Mouse (Mus musculus): ENCODE measurements at regions not wholly inside any gene's neighbourhood (a gene's known extent, or its start where the extent isn't known, plus 50 kb on each side); places are given as distances from the start of the nearest gene placed in this dataset.

GRCm38 (mm10) chr8:8938536-8938935, 248.2 kb upstream of the Arglu1 start:
- TF ChIP-seq CTCF (IDR thresholded peaks at IDR 0.05) = no peak
- no peak for DNase-seq (ENCODE audit: extremely low spot score in 1 of 2, low spot score in 2 of 2)
- H3K27ac ChIP-seq = no peak overlapping the region
- H3K4me3 ChIP-seq = no peak overlapping the region
- intact Hi-C loops (cut with DNase I) = no loop called here

GRCm38 (mm10) chr8:8932466-8932865, 242.1 kb upstream of the Arglu1 start:
- TF ChIP-seq CTCF (IDR thresholded peaks at IDR 0.05) = no peak
- intact Hi-C loops (cut with DNase I) = no loop called here
- Histone ChIP-seq H3K27ac (no peak overlapping the region), H3K4me3 (no peak overlapping the region)
- DNase-seq (ENCODE audit: extremely low spot score in 1 of 2, low spot score in 2 of 2) = no peak

DNA sequence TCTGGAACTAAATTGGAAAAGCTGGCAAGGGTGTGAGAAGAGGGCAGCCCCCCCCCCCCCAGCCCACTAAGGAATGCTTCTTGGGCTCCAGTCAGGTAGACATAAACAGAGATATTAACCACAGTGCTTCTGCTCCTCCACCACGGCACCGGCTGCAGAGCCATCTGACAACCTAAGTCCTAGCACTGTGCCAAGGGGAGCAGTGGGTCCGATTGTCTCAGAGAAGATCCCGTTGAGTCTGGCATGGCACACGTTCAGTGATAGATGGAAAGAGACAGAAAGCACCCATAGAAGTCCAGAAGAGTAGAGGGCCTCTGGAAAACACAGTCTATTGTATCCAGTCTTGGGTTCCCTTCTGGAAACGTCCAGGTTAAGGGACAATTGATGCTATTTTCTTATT, 241.4 kb upstream of the Arglu1 start:
- intact Hi-C loops (cut with DNase I) = no loop called here
- no peak for DNase-seq (ENCODE audit: extremely low spot score in 1 of 2, low spot score in 2 of 2)
- no peak overlapping the region for H3K27ac ChIP-seq
- no peak overlapping the region for H3K4me3 ChIP-seq
- TF ChIP-seq CTCF (IDR thresholded peaks at IDR 0.05) = no peak

GRCm38 (mm10) chr8:8928074-8928862, 237.9 kb upstream of the Arglu1 start:
- no peak for TF ChIP-seq CTCF (IDR thresholded peaks at IDR 0.05)
- intact Hi-C loops (cut with DNase I) = no loop called here
- DNase-seq (ENCODE audit: extremely low spot score in 1 of 2, low spot score in 2 of 2) = no peak
- Histone ChIP-seq H3K4me3 (no peak overlapping the region), H3K27ac (no peak overlapping the region)

DNA sequence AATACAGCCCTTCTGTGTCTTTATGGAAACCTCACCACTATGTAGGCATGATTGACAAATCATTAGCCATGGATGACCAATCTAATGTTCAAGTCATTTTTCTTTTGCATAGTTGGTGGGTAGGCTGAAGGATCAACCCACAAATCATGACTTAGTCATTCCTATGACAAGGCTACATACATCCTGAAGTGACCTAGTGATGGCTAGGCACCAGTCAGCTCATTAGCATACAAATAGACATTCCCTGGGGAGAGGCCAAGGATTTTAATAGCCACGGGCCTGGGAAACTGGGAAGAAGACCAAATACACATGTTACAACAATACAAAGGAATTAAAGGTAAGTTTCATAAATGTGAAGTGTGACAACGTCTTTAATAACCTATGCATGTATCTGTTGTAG, 231.1 kb upstream of the Arglu1 start:
- TF ChIP-seq CTCF (IDR thresholded peaks at IDR 0.05) = no peak
- DNase-seq (ENCODE audit: extremely low spot score in 1 of 2, low spot score in 2 of 2) = no peak
- intact Hi-C loops (cut with DNase I) = no loop called here
- Histone ChIP-seq H3K27ac (no peak overlapping the region), H3K4me3 (no peak overlapping the region)

GRCm38 (mm10) chr8:8919582-8920503, 229.5 kb upstream of the Arglu1 start:
- no peak for TF ChIP-seq CTCF (IDR thresholded peaks at IDR 0.05)
- DNase-seq (ENCODE audit: extremely low spot score in 1 of 2, low spot score in 2 of 2) = no peak
- Histone ChIP-seq H3K27ac (no peak overlapping the region), H3K4me3 (no peak overlapping the region)
- intact Hi-C loops (cut with DNase I) = no loop called here

DNA sequence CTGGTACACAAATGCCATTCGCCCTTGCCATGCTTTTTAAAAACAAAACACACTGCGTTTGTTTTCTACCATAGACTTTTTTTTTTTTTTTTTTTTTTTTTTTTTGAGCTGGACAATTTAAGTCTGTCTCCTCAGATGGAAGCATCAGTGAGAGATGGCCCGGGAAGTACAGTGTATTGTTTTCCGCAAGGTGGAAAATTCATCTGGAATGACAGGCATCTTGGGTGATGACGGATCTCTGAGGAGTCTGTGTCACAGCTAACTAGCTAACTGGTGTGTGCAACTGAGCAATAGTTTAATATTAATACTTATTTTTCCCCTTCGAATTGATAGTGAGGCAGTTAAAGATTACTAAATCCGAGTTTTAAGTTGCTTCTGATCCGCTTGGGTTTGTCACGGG, 228.7 kb upstream of the Arglu1 start:
- intact Hi-C loops (cut with DNase I) = no loop called here
- Histone ChIP-seq H3K4me3 (no peak overlapping the region), H3K27ac (no peak overlapping the region)
- TF ChIP-seq CTCF (IDR thresholded peaks at IDR 0.05) = no peak
- no peak for DNase-seq (ENCODE audit: extremely low spot score in 1 of 2, low spot score in 2 of 2)

DNA sequence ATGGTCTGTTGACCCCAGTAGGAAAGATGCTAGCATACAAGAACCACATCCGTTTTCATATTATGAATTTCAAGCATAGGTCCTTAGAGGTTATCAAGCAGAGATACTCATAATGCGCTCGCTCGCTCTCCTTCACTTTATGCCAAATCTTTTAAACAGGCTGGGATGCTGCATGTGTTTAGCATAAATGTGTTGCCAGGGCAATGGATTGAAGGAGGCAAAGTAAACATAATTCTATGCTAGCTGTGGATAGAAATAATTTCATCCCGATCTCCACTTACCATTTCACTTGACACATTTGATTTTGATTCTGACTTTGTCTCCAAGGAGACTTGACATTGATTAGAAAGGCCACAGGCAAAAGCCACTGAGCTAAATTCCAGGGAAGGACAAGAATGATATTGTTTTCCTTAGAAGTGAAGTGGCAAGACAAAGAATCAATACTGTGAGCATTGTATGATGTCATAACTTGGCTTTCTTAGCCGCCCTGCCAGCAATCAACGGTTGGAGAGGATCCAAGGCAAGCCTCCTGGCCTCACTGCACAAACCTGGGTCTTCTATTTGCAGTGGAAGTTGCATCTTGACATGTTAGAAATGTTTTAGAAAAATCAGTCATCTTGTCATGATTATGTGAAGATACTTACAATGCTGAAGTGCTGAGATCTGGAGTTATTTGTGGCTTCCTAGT, 217.3 kb upstream of the Arglu1 start:
- no peak overlapping the region for H3K4me3 ChIP-seq
- intact Hi-C loops (cut with DNase I) = no loop called here
- no peak for TF ChIP-seq CTCF (IDR thresholded peaks at IDR 0.05)
- DNase-seq (ENCODE audit: extremely low spot score in 1 of 2, low spot score in 2 of 2) = no peak
- no peak overlapping the region for H3K27ac ChIP-seq

DNA sequence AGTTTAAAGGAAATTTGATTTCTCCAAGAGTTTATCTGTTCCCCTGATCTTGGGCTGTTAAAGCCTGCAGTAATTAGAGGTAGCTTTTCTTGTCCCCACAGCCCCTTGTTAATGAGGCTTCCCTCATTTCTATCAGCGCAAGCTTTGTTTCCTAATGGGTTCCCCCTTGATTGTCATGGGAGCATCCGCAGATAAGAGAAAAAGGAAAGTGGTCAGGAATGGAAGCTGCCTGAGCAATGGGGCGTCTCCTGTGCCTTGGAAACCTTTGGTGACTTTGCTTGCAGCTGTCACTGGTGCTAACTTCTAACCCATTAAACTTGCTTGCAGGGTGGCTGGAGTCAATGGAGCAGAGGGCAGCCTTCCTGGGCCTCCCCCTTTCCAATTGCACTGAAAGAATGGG, 202.7 kb upstream of the Arglu1 start:
- H3K27ac ChIP-seq = no peak overlapping the region
- intact Hi-C loops (cut with DNase I) = no loop called here
- H3K4me3 ChIP-seq = no peak overlapping the region
- DNase-seq (ENCODE audit: extremely low spot score in 1 of 2, low spot score in 2 of 2) = no peak
- no peak for TF ChIP-seq CTCF (IDR thresholded peaks at IDR 0.05)

- Histone ChIP-seq H3K4me3 (no peak overlapping the region), H3K27ac (no peak overlapping the region)
- TF ChIP-seq CTCF (IDR thresholded peaks at IDR 0.05) = no peak
- no peak for DNase-seq (ENCODE audit: extremely low spot score in 1 of 2, low spot score in 2 of 2)
- intact Hi-C loops (cut with DNase I) = no loop called here
Observed at GRCm38 (mm10) chr8:8877286-8877685, 187.0 kb upstream of the Arglu1 start.

DNA sequence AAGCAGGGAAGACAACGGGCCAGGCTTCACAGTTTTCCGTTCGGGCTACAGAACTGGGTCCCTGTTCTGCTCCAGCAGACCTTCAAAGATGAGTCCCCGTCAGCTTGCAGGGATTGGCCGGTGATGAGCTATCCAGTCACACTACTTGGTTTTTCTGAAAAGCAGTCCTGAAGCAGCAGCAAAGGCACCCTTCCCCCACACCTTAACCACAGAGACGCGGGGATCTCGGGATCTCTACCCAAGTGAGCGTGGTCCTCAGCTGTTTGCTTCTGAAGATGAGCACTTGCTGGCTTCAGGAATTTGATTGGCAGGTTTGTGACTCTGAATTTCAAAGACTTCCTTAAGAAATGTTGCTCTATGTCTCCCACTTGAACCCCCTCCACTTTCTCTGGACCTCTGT, 186.6 kb upstream of the Arglu1 start:
- TF ChIP-seq CTCF (IDR thresholded peaks at IDR 0.05) = no peak
- intact Hi-C loops (cut with DNase I) = no loop called here

GRCm38 (mm10) chr8:8876469-8876868, 186.1 kb upstream of the Arglu1 start:
- intact Hi-C loops (cut with DNase I) = no loop called here
- H3K27ac ChIP-seq = no peak overlapping the region
- TF ChIP-seq CTCF (IDR thresholded peaks at IDR 0.05) = no peak
- H3K4me3 ChIP-seq = no peak overlapping the region
- DNase-seq (ENCODE audit: extremely low spot score in 1 of 2, low spot score in 2 of 2) = no peak

More for the DNA sequence above, 186.6 kb upstream of the Arglu1 start:
- Histone ChIP-seq H3K27ac (no peak overlapping the region), H3K4me3 (no peak overlapping the region)
- no peak for DNase-seq (ENCODE audit: extremely low spot score in 1 of 2, low spot score in 2 of 2)

Data from left cerebral cortex, adult 2 months (tissue).